Mouse (Mus musculus): ENCODE results near the gene Tyk2.

Tyk2 gene

GRCm38 (mm10) chr9:21114190-21114589 is 16.9 kb downstream of the Tyk2 start:
- DNase-seq (ENCODE audit: low read depth) = no peak

DNA sequence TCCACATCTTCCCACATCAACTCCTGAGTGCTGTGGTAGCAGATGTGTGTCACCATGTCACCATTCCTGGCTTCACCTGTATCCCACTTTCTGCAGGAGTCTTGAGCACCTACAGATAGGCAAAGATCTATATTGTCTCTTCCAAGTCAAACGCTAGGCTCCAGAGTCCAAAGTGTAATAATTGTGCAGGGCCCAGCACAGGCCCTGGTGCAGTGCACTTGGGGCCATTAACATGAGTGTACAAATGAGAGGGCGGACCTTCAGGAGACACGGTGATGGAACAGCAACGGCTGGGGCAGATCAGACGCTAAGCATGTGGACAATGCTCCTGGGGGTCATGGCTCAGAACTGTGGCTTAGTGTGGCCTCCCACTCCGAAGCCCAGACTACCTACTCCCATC is 17.3 kb downstream of the Tyk2 start:
- DNase-seq (ENCODE audit: low read depth) = no peak

GRCm38 (mm10) chr9:21107607-21108237 is 23.3 kb downstream of the Tyk2 start:
- DNase-seq (ENCODE audit: low read depth) = no peak

DNA sequence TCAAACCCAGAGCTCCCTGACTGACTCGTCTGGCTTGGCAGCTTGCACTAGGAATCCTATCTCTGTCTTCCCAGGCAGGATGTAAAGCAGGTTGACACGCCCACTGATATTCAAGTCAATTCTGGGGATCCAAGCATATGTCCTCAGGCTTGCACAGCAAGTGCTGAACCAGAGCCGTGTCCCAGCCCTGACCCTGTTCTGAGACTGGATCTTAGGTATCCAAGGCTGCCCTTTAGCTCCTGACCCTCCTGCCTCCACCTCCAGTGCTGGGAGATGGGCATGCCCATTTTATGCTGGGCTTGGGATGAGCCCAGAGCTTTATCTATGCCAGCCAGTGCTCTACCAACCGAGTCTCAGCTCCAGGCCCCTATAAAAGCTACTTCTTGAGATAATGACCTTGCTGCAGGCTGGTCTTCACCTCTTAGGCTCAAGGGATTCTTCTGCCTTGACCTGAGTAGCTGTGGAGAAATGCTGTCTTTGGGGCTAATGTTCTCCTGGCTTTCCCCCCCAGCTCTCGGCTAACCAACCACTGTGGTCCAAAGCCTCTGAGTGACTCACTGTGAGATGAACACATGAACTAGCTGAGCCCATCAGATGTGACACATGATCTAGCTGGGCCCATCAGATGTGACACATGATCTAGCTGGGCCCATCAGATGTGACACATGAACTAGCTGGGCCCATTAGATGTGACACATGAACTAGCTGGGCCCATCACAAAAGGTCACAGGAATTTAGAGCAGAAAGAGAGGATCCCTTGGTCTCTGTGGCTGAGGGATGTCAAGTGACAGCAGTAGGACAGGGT is 25.1 kb downstream of the Tyk2 start:
- DNase-seq (ENCODE audit: low read depth) = no peak

DNA sequence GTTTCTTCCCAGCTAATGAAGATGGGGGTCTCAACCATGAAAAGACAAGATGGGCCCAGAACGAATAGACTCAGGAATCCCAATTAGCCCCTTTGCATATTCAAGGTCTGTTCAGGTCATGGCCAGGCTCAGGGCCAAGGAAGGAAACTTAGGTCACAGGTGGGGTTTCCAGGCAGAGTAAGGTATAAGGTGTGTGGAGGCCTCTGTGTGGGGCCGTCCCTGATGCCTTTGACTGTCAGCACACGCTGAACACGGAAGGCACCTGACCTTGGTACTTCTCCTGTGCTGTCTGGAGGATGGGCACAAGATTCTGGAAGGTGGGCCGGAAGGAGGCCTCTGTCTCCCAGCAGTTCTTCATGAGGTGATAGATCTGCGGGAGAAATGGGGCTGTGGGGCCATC is 26.2 kb downstream of the Tyk2 start:
- no peak for DNase-seq (ENCODE audit: low read depth)

DNA sequence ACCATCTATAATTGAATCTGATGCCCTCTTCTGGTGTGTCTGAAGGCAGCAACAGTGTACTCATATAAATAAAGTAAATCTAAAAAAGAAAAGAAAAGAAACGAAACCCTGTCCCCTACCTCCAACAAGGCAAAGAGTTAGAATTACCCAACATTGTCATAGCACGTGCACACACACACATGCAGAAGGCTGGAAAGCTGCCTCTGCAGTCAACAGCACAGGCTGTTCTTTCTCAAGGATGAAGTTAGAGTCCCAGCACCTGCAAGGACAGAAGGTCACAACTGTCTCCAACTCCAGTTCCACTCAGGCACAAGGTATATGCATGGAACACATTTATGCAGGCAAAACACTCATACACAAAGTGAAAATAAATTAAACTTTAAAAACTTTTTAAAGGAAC is 29.0 kb downstream of the Tyk2 start:
- no peak for DNase-seq (ENCODE audit: low read depth)

DNA sequence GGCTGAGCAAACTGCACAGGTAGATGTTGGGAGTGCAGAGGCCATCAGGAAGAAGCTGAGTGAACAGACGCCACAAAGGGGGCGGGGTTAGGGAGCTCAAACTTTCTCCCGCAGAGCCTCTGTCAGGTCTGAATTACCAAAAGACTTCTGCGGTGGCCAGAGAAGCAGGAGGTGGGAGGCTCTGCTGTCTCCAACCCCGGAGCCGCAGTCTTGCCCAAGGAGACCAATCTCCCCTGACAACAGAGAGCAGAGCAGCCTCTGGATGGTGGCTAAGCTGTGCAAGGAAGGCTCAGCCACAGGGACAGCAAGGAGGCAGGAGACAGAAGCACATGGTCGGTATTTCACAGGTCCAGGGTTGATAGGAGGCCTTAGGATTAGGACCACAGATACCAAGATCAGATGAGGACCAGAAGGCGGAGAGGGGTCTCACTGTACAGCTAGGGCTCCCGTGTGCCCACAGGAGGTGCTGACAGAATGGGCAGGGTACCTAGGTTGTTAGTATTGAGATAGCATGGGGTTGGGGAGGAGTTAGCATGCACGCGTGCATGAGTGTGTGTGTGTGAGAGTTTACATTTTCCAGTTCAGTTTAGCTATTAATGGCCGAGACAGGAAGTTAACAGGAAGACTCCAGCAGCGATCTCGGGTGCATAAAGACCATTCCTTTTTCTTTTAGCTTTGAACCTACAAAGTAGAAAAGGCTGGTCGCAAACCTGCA is 30.4 kb downstream of the Tyk2 start:
- DNase-seq (ENCODE audit: low read depth) = peak; percentile 26

GRCm38 (mm10) chr9:21097793-21098192 is 33.2 kb downstream of the Tyk2 start:
- no peak for DNase-seq (ENCODE audit: low read depth)

- DNase-seq (ENCODE audit: low read depth) = no peak
Observed at GRCm38 (mm10) chr9:21095958-21096357, 35.1 kb downstream of the Tyk2 start.

- no peak for DNase-seq (ENCODE audit: low read depth)
Observed at GRCm38 (mm10) chr9:21093423-21093822, 37.6 kb downstream of the Tyk2 start.

- peak; percentile 99 for DNase-seq (ENCODE audit: low read depth)
Observed at GRCm38 (mm10) chr9:21091707-21092320, 39.2 kb downstream of the Tyk2 start, which contains the start of the genes Gm38431 and Raver1. Gene Gm38431 (minus strand): TSS chr9:21091997. Gene Raver1 (minus strand): TSS chr9:21092008.

DNA sequence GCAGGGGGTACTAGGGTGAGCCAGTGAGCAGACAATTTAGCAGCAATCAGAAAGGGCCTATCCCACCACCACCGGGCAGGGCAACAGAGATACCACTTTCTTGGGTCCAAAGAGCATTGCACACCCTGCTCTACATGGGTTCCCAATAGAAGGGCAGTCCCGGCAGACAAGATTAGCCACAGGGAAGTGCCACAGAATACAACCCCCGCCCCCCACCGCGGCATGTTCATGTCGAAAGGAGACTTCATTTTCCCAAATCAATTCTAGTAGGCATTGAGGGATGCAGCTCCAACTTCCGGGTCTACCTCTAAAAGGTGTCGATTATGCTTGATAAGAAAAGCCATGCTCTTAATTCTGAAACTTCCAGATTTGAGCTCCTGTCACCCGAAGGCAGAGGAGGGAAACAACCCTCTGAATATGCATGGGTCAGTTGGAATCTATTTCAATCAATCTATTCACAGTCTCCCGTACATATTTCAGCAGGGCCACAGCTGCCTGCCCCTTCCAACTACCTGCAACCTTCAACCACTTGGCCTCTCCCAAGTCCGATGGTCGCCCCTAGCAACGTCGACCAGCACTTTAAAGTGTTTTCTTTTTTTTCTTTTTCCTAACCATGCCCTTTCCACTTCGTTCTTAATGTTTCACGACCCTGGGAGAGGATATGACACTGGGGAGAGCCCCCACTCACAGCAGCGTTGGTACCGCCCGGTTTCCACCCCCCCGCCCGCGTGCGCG is 39.9 kb downstream of the Tyk2 start:
- no peak for DNase-seq (ENCODE audit: low read depth)

- DNase-seq (ENCODE audit: low read depth) = no peak
Observed at GRCm38 (mm10) chr9:21090537-21090936, 40.5 kb downstream of the Tyk2 start.

DNA sequence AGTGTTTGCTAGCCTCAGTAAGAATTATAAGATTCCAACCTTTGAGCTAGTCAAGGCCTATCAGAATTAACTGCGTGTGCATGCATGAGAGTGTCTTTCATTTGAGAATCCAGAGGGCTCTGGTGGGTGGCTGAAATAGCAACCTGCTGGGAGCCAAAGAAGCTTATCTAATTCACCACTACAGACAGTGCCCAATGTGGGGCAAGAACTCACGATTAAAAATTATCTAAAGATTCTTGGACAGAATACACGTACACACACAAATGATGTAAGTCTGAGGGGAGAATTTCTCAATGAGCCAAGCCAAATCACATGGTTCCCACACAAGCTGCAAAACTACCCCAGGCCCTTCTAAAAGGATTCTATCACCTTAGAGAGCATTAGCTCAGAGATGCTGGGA is 47.7 kb downstream of the Tyk2 start:
- DNase-seq (ENCODE audit: low read depth) = no peak

GRCm38 (mm10) chr9:21081127-21081526 is 49.9 kb downstream of the Tyk2 start:
- DNase-seq (ENCODE audit: low read depth) = no peak

- no peak for DNase-seq (ENCODE audit: low read depth)
Observed at GRCm38 (mm10) chr9:21075625-21076024, 55.4 kb downstream of the Tyk2 start.

GRCm38 (mm10) chr9:21074173-21074572 is 56.9 kb downstream of the Tyk2 start:
- DNase-seq (ENCODE audit: low read depth) = no peak

- peak; percentile 92 for DNase-seq (ENCODE audit: low read depth)
Observed at GRCm38 (mm10) chr9:21073044-21073840, 57.8 kb downstream of the Tyk2 start, which contains the start of the genes Gm49373 and Fdx1l. Gene Gm49373 (minus strand): TSS chr9:21073096. Gene Fdx1l (minus strand): TSS chr9:21073614.

DNA sequence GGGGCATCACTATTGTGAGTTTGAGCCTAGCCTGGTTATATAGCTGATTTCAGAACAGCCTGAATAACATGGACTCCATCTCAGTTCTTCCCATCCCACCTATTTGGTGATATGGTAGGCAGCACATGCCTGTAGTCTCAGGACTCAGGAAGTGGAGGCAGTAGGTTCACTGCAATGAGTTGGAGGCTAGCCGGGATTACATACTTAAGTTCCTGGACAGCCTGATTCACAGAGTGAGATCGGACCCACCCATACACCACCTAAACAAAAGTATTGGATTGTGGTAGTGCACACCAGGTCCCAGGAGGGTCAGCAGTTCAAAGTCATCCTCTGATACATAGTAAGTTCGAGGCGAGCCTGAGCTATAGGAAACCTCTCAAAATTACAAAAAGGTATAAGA is 58.4 kb downstream of the Tyk2 start:
- peak; percentile 37 for DNase-seq (ENCODE audit: low read depth)

DNA sequence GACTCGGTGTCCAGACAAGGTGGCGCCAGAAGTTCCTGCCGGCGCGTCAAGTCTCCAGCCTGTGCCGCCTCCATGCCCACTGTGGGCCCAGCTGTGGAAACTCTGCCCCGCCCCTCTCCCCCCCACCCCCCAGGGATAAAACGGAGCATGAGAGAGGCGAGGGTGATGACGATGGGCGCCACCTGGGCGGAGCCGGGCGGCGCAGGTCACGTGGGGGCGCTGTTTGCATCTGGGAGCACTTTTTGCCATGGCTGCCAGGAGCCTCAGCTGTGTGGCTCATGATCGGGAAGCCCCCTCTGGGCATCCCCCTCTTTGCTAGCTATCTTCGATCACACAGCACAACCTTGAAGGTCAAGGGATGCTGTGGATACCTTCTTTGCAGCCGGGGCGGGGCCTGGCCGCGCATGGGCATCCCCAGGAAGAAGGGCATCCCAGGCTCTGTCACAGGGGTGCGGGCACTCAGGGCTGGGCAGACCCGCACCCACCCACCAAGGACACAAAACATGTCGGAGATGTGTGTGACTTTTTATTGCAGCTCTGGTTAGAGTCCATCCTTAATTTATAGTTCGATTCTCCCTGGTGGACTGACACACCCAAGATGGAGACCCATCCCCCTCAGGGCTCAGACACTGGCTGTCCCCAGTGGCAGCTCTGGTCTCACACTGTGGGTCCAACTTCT is 63.9 kb downstream of the Tyk2 start, which contains the start of gene Zglp1:
TSS of gene Zglp1 (minus strand) at position 88 of the 679 bp plus-strand sequence.
- no peak for DNase-seq (ENCODE audit: low read depth)
